Mouse (Mus musculus) frontal cortex, adult (tissue): ENCODE measurements around the gene Slco1b2.
"Not testable (repeated sequence)": the region's sequence is repeated elsewhere in the genome, so short reads cannot be mapped to it uniquely, and the experiment has no call there.

Experiments
- ATAC-seq: cut with Nextera tagmentation; 2 replicates; pipeline ENCODE4 v1.9.2; 2017; ENCODE audit warnings: mild to moderate bottlenecking, moderate library complexity, mixed read lengths; ENCODE audit not compliant: low TSS enrichment

Slco1b2 gene

DNA sequence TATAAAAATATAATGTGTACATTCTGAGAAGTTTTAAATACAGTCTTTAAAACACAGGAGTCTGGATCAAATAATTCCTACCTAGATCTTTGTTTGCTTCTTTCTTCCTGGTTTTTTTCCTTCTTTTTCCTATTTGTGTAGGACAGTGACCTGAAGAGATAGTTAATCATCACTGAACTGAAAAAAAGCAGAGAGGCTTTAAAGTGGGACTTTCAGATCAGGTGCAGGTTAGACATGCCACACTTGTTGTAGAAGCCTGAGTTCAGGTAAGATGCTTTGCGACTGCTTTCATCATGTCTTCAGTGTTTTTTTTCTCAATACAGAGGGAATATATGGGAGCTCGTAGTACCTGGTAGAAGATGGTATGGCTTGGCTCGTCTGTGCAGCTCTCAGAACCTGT lies at the start of gene Slco1b2:
Gene Slco1b2 (plus strand): TSS at position 228 of the 400 bp plus-strand sequence.
- ATAC-seq, result no peak

DNA sequence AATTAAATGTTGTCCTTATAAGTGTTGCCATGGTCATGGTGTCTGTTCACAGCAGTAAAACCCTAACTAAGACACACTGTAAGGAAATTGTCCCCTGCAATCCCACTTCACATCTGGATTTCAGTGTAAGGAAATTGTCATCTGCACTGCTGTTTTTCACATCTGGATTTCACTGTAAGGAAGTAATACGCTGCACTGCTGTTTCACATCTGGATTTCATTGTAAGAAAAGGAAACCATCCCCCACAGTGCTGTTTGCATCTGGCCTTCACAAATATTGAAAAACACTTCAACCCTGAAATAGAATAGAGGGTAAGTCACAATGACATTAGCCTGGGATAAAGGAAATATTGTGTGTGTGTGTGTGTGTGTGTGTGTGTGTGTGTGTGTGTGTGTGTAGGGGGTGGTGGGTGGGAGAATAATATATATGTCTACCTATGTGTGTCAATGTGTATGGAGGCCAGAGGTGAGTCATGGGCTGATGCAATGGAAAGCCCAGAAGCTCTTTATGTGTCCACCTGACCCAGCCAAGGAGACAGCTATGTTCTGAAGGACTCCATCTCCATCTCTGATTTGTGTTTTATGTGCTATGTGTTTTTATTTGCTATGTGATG lies 44.4 kb upstream of the Slco1b2 start:
- no peak for ATAC-seq

DNA sequence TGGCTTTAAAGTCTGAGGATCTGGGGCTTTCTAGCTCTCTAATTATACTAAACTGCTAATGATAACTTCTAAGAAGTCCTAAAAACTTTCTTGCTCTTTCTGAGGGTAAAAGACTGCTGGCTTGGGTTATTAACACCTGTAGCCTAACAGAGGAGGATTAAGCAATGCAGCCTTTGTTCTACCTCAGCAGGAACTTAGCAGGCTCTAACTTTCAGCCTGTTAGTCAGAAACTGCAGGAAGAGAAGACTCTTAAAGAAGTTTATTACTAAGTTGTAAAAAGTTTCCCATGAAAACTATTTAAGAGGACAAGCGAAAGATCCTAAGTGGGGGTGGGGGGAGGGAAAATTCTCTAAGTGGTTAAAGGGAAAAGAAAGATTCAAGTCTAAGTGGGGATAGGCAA lies 39.3 kb upstream of the Slco1b2 start:
- ATAC-seq, result no peak

DNA sequence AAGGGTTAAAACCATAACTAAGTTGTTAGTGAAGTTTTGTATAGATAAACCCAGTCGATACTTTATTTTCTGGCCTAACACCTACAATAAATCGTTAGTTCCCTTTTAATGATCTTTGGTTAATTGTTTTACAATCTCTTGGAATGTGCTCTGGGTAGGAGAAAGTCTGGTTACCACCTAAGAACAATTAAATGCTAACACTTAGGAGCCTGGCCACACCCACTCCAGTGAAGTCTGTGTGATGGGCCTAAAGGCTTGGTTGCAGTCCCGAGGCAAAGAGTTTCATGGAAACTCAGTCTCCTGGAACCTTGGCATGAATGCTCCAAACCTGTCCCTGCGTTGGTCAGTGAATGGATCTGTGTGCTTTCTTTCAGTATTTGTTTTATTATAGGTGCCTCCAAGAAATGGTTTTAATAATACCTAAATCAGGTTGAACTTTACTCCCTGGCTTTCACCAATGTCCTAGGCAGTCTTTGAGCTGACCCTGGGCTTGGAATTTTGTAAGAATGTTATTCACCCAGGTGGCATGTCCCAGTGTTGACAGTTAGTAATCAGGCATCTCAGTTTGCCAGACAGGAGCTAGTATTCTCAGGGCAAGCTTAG lies 38.6 kb upstream of the Slco1b2 start:
- ATAC-seq, result not testable (repeated sequence)

DNA sequence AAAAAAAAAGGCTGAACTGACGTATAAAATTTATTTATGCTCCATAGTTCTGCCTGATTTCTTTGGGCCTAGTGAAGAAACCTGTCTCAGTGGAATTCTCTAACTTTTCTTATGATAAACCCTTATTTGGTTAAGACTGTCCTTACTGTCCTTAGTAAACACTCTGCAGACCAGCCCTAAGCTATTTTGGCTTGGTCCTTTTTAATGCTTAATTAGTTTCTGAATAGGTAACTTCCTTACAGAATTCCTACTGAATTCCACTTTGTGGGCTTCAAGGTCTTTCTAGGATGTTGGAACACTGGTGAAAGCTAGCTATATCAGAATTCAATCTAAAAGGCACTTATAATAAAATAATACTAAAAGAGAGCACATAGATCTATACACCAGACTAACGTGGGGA lies 33.2 kb upstream of the Slco1b2 start:
- no peak for ATAC-seq

DNA sequence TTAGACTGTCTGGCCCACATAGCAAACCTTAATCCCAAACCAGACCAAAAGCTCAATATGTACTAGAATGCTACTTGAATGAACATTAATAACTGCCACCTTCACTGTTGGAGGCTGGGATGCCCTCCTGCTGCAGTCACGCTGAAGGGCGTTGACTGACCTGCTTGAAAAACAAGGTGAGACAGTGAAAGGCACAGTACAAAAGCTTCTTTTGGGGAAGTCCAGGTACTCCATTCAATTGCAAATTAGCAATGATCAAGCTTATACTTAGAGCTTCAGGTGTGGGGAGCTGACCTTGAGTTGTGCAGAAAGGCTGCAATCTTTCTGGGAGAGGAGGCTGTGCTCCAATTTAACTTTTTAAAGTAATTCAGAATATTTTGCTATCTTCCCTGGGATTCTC lies 32.3 kb upstream of the Slco1b2 start:
- no peak for ATAC-seq

DNA sequence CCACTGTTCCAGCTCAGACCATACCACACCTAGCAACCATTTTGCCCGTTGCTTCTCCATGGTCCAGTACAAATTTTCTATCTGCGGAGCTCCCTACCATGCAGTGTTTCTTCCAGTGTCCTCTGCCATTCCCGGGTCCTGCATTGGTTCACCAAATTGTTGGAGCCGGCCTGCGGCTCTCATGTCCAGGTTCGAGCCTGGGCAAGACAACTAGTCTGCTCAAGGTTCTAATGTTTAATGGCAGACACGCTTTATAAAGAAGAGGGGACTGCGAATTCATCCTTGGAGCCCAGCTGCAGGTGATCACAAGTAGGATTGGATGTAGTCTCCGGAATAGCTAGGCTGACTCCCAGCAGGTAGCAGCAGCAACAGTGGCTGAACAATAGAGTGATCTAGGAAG lies 28.4 kb upstream of the Slco1b2 start:
- no peak for ATAC-seq

DNA sequence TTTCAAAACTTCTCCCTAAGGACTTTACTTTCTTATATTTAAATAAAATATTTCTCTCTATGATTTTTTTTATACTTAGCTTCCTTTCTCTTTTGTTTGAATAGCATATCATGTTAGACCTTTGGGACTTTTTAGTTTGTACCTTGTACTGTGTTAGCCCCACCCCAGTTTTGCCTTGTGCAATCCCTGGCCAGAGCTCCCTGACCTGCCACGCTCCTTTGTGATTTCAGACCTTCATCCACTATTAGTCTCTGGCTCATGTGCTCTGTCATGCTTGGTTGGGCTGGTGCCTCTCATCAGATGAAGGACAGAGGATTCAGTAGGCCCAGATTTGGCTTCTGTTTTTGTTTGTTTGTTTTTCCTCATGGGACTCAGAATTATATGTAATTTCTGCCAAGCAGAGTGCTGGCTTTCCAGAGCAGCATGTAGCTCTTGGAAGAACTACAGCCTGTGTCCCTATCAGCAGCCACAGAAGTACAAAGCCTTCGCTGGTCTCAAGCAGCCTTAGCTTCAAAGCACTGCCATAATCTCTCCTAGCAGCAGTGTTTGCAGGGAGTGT lies 18.5 kb upstream of the Slco1b2 start:
- no peak for ATAC-seq

DNA sequence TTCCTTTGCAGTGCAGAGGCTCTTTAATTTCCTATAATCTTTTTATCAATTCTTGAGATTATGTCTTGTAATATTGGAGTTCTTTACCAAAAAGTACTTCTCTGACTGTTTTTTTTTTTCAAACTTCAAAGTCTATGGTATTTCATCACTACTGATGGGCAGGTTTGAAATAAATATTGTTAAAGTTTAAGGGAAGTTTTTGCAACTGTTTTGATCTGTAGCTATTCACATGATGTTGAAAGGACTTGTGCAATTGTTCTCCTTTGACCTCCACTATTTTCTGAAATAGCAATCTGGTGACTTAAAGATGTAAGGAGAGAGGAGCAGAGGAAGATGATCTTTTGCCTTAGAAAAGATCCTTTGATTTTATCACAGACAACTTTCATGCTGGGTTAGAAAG lies 15.3 kb upstream of the Slco1b2 start:
- ATAC-seq, result no peak

DNA sequence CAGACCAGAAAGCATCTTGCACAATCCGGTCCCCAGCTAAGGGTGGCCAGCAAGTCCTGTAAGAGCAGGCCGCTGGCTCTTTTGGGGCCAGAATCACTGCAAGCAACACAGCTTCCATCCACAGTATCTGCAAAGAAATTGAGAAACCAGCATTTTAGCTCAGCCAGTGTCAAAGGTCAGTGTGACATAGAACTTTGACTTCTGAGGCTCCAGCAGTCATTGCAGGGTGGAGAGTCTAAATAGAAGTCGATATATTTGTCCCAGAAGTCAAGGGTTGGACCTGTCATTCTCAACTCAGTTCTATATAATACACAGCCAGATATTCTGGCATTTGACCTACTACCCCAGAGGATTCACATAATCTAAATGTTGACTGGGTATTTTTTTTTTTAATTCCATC lies 14.0 kb upstream of the Slco1b2 start:
- ATAC-seq, result no peak

DNA sequence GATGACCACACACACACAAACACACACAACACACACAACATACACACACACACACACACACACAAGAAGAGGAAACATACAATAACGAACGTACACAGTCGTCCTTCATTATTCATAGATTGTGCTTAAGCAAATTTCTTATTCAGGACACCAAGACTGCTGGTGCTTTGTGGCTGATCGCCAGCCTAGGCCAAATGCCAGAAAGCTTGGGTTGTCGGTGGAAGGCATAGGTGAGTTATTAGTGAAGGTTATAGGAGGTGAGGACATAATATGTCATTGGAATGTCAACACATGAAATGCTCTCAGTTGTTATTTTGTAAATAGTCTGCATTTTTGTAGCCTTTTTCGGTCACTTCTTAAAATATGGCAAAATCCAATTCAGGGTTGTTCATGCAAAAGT lies 3.6 kb downstream of the Slco1b2 start:
- no peak for ATAC-seq

DNA sequence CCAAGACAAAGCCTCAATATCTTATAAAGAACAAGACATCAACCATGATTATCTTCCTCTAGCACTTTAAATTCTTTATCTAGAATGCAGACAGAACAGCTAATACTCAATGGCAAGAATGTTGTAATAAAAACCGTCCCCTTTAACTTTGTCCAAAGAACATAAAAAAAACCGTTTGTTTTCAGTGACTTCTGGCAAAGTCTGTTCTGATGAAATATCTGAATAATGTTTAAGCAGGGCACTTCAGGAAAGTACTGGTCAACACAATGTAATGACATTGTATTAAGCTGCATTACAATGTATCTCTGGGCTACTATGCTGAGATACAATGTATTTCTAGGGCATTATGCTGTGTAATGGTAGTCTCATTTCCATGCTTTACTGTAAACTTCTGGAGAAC lies 5.9 kb downstream of the Slco1b2 start:
- ATAC-seq, result no peak

DNA sequence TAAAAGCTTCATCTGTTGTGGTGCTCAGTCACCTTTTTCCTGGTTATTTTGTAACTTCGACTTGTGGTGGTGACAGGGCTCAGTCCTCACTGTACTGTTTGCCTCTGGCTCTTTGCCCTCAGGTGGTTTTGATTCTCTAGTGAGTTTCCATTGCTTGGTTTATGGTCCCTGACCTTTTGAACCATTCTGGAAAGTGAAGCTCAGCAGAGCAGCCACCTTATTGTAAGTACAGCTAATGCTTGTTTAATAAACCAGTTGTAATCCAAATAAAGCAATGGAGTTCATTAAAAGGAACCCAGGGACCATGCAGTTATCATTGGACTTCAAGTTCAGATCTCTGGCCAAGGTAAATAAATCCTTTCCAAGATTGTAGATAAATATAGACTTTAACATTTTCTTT lies 11.3 kb downstream of the Slco1b2 start:
- ATAC-seq, result no peak

DNA sequence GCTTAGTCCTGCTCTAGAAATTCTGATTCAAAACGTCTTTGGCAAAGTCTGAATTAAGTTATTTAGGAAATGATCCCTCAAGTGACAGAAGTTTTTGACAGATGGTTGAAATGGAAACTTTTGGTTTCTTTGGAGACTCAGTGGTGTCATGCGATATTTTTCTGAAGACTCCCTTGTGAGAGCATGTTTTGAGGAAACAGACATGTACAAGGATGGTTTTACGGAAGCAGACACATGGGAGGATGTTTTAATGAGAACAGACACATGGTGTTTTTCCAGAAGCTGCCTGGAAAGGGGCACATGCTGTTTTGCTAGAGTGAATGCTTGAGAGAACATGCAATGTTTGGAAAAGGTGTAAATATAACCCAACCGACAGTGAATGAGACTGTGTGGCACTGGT lies 57.7 kb downstream of the Slco1b2 start:
- ATAC-seq, result no peak

DNA sequence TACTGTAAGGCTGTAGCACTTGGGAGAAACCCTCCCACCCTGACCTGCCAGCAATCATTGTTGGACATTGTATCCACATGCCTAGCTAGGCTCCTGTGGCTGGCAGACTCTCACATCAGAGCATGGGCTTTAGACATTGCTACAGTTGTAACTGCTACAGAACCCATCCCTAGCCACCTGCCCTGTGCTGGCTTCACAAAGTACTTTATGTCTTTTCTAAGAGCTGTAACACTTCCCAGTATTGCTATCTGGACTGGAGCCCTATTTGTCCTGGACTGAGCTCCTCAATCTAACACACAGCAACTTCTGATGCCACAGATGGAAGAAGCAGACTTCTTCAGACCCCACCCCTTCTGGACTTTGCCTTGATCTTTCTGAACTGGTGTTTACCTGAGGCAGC lies 61.9 kb downstream of the Slco1b2 start:
- no peak for ATAC-seq
